Comparison of ENCODE assay signal across 12 mouse cellular contexts in genomic region chr9:62817828-62818614, GRCm38 (mm10). TPM values are rescaled to one million over a fixed set of nuclear protein-coding genes. Genes with fewer than 3 reads are reported as not detected.
DNase-seq lines count a peak whose midpoint lies in the region; ATAC-seq and TF ChIP-seq lines count a peak whose summit lies in the region.
"Had no signal": no experiment of that assay in that cellular context is flagged by ENCODE, and none has a peak within 500 bp of the region (broad histone marks: within the 10 kb centered on the region; RNA-seq: fewer than 3 reads in every experiment).

No protein-coding gene starts in this region.

- H3K27me3 ChIP-seq in embryonic facial prominence, embryonic 13.5 days, result no peaks in the 10 kb centered on the region; the same call in 1 of the 2 replicates
- H3K27me3 ChIP-seq in embryonic facial prominence, embryonic 10.5 days (replicated peaks; ENCODE audit: low read depth, poor library complexity, severe bottlenecking), result no peaks in the 10 kb centered on the region
- H3K27me3 ChIP-seq in liver, postnatal 0 days (ENCODE audit: insufficient read depth, low read length), result no peaks in the 10 kb centered on the region
- H3K27me3 ChIP-seq in liver, embryonic 12.5 days (replicated peaks), result no peaks in the 10 kb centered on the region
- H3K27me3 ChIP-seq in heart, postnatal 0 days (ENCODE audit: control insufficient read depth, insufficient read depth, low read length), result no peaks in the 10 kb centered on the region
- no peaks in the 10 kb centered on the region for H3K27me3 ChIP-seq in stomach, embryonic 15.5 days (replicated peaks)

- peak overlapping the region; percentile 78 for H3K27ac ChIP-seq in embryonic facial prominence, embryonic 13.5 days
- no peak overlapping the region for H3K27ac ChIP-seq in embryonic facial prominence, embryonic 10.5 days (replicated peaks)
- H3K27ac ChIP-seq in liver, postnatal 0 days (ENCODE audit: low read depth), result no peak overlapping the region
- no peak overlapping the region for H3K27ac ChIP-seq in liver, embryonic 12.5 days
- peak overlapping the region; percentile 69 for H3K27ac ChIP-seq in heart, postnatal 0 days (ENCODE audit: low read depth)
- peak overlapping the region; percentile 63 for H3K27ac ChIP-seq in stomach, embryonic 15.5 days
- H3K27ac ChIP-seq: kidney, postnatal 0 days; liver, embryonic 14.5 days had no signal

- TF ChIP-seq CTCF in liver, postnatal 0 days (IDR thresholded peaks at IDR 0.05; ENCODE audit: low read depth), result no peak
- no peak for TF ChIP-seq CTCF in heart, postnatal 0 days (IDR thresholded peaks at IDR 0.05; ENCODE audit: low read depth)

- no peak for ATAC-seq in embryonic facial prominence, embryonic 13.5 days (ENCODE audit: insufficient number of reproducible peaks, insufficient read depth, low FRiP score, low TSS enrichment, low read depth)
- ATAC-seq in liver, postnatal 0 days, result peak; percentile 73
- no peak for ATAC-seq in liver, embryonic 12.5 days
- no peak for ATAC-seq in heart, postnatal 0 days (ENCODE audit: insufficient read depth, low read depth)
- peak; percentile 43; the same call in 1 of the 2 replicates for ATAC-seq in stomach, embryonic 15.5 days (ENCODE audit: insufficient read depth, low FRiP score, low read depth)
- ATAC-seq in erythroid progenitor cell, adult 5-6 weeks (replicated peaks; ENCODE audit: low FRiP score, poor library complexity, severe bottlenecking), result no peak

- DNase-seq in embryonic facial prominence, embryonic 10.5 days (ENCODE audit: low spot score), result no peak
- peak; percentile 63 for DNase-seq in liver, postnatal 0 days
- no peak for DNase-seq in heart, postnatal 0 days (ENCODE audit: low spot score)
- no peak for DNase-seq in spleen, adult 12 weeks (ENCODE audit: low spot score)
- DNase-seq: cerebellum, adult 9-11 months; gastrocnemius, postnatal 25 days had no signal

- H3K4me1 ChIP-seq in embryonic facial prominence, embryonic 13.5 days, result peaks cover 19% of the 10 kb centered on the region
- H3K4me1 ChIP-seq in embryonic facial prominence, embryonic 10.5 days, result 0 out of 2 replicates have a peak, but pooled peaks cover 6% of the 10 kb centered on the region
- peaks cover 12% of the 10 kb centered on the region for H3K4me1 ChIP-seq in liver, postnatal 0 days (ENCODE audit: insufficient read depth)
- peaks cover 17% of the 10 kb centered on the region for H3K4me1 ChIP-seq in liver, embryonic 12.5 days
- H3K4me1 ChIP-seq in heart, postnatal 0 days (ENCODE audit: control insufficient read depth, insufficient read depth), result peaks cover 18% of the 10 kb centered on the region
- no peaks in the 10 kb centered on the region; the same call in 1 of the 2 replicates for H3K4me1 ChIP-seq in stomach, embryonic 15.5 days

- H3K4me3 ChIP-seq in embryonic facial prominence, embryonic 13.5 days, result no peak overlapping the region
- no peak overlapping the region for H3K4me3 ChIP-seq in embryonic facial prominence, embryonic 10.5 days
- no peak overlapping the region for H3K4me3 ChIP-seq in liver, postnatal 0 days (ENCODE audit: low read depth, low read length)
- H3K4me3 ChIP-seq in liver, embryonic 12.5 days, result no peak overlapping the region
- H3K4me3 ChIP-seq in heart, postnatal 0 days (ENCODE audit: low read depth, low read length), result no peak overlapping the region
- H3K4me3 ChIP-seq in stomach, embryonic 15.5 days (replicated peaks), result no peak overlapping the region

- TF ChIP-seq EP300 in liver, postnatal 0 days (IDR thresholded peaks at IDR 0.05; ENCODE audit: low read depth), result no peak
- no peak for TF ChIP-seq EP300 in heart, postnatal 0 days (IDR thresholded peaks at IDR 0.05; ENCODE audit: low read depth)

- H3K9me3 ChIP-seq in embryonic facial prominence, embryonic 13.5 days, result no peaks in the 10 kb centered on the region
- H3K9me3 ChIP-seq in embryonic facial prominence, embryonic 10.5 days, result no peaks in the 10 kb centered on the region
- no peaks in the 10 kb centered on the region for H3K9me3 ChIP-seq in liver, postnatal 0 days (ENCODE audit: low read length)
- H3K9me3 ChIP-seq in liver, embryonic 12.5 days (replicated peaks), result no peaks in the 10 kb centered on the region
- no peaks in the 10 kb centered on the region for H3K9me3 ChIP-seq in heart, postnatal 0 days (replicated peaks; ENCODE audit: control insufficient read depth, low read length)
- H3K9me3 ChIP-seq in stomach, embryonic 15.5 days, result no peaks in the 10 kb centered on the region

- 76% methylated on average over 4 of the region's 4 CpGs for WGBS in embryonic facial prominence, embryonic 13.5 days
- WGBS in embryonic facial prominence, embryonic 10.5 days, result 82% methylated on average over 4 of the region's 4 CpGs
- WGBS in liver, postnatal 0 days (ENCODE audit: insufficient replicate concordance), result 59% methylated on average over 4 of the region's 4 CpGs
- 59% methylated on average over 4 of the region's 4 CpGs for WGBS in liver, embryonic 12.5 days (ENCODE audit: insufficient replicate concordance)
- 64% methylated on average over 4 of the region's 4 CpGs for WGBS in heart, postnatal 0 days
- 67% methylated on average over 4 of the region's 4 CpGs for whole genome bisulfite sequencing in stomach, embryonic 15.5 days

- no peaks in the 10 kb centered on the region for H3K36me3 ChIP-seq in embryonic facial prominence, embryonic 13.5 days
- H3K36me3 ChIP-seq in embryonic facial prominence, embryonic 10.5 days (replicated peaks), result no peaks in the 10 kb centered on the region
- H3K36me3 ChIP-seq in liver, postnatal 0 days (replicated peaks; ENCODE audit: insufficient read depth, low read length), result no peaks in the 10 kb centered on the region
- H3K36me3 ChIP-seq in liver, embryonic 12.5 days, result no peaks in the 10 kb centered on the region
- H3K36me3 ChIP-seq in heart, postnatal 0 days (replicated peaks; ENCODE audit: control insufficient read depth, insufficient read depth, low read length), result no peaks in the 10 kb centered on the region
- H3K36me3 ChIP-seq in stomach, embryonic 15.5 days, result no peaks in the 10 kb centered on the region

- H3K9ac ChIP-seq in embryonic facial prominence, embryonic 13.5 days, result no peak overlapping the region
- no peak overlapping the region for H3K9ac ChIP-seq in liver, postnatal 0 days (replicated peaks)
- no peak overlapping the region for H3K9ac ChIP-seq in liver, embryonic 12.5 days
- H3K9ac ChIP-seq in heart, postnatal 0 days (replicated peaks; ENCODE audit: low read depth, low read length), result no peak overlapping the region
- no peak overlapping the region for H3K9ac ChIP-seq in stomach, embryonic 15.5 days
- H3K9ac ChIP-seq: liver, embryonic 14.5 days had no signal

- H3K4me2 ChIP-seq in embryonic facial prominence, embryonic 13.5 days, result no peak overlapping the region
- no peak overlapping the region for H3K4me2 ChIP-seq in liver, postnatal 0 days (ENCODE audit: low read depth, low read length)
- no peak overlapping the region for H3K4me2 ChIP-seq in liver, embryonic 12.5 days
- no peak overlapping the region for H3K4me2 ChIP-seq in heart, postnatal 0 days (ENCODE audit: low read depth, low read length)
- no peak overlapping the region for H3K4me2 ChIP-seq in stomach, embryonic 15.5 days

RNA-seq across cellular contexts. Expression of gene Fem1b, which starts 6.3 kb away (rescaled TPM):
- polyA plus RNA-seq in embryonic facial prominence, embryonic 13.5 days (2015; fragmentation: Nextera tagmentation; extraction: Ambion mirVana), result 19.8 and 20.2 TPM in 2 replicates
- 30.2 and 30.3 TPM in 2 replicates for polyA plus RNA-seq in embryonic facial prominence, embryonic 10.5 days (2016; fragmentation: Nextera tagmentation; extraction: Ambion mirVana)
- 3.7 and 3.8 TPM in 2 replicates for polyA plus RNA-seq in liver, postnatal 0 days (2015; fragmentation: Nextera tagmentation; extraction: Ambion mirVana)
- 19.5 and 20.3 TPM in 2 replicates for polyA plus RNA-seq in liver, embryonic 12.5 days (2016; fragmentation: Nextera tagmentation; extraction: Ambion mirVana)
- total RNA-seq in heart, postnatal 0 days (2014; rRNA removed; ENCODE audit: low replicate concordance), result 28.9 and 39.4 TPM in 2 replicates
- polyA plus RNA-seq in heart, postnatal 0 days (2015; fragmentation: Nextera tagmentation; extraction: Ambion mirVana), result 5.8 and 6.8 TPM in 2 replicates
- polyA plus RNA-seq in stomach, embryonic 15.5 days (2015; fragmentation: Nextera tagmentation; extraction: Ambion mirVana), result 17.1 and 18.7 TPM in 2 replicates
- 9.7 and 24.7 TPM in 2 replicates for total RNA-seq in erythroid progenitor cell, adult 5-6 weeks (2015; ENCODE audit: low replicate concordance)
- total RNA-seq in erythroid progenitor cell, adult 5-6 weeks (2017; ENCODE audit: low replicate concordance), result 24.1 and 25.0 TPM in 2 replicates

RNA-seq across cellular contexts. Expression of gene Cln6, which starts 20.6 kb away (rescaled TPM):
- polyA plus RNA-seq in embryonic facial prominence, embryonic 13.5 days (2015; fragmentation: Nextera tagmentation; extraction: Ambion mirVana), result 15.8 and 21.2 TPM in 2 replicates
- polyA plus RNA-seq in embryonic facial prominence, embryonic 10.5 days (2016; fragmentation: Nextera tagmentation; extraction: Ambion mirVana), result 11.2 and 12.1 TPM in 2 replicates
- 9.9 and 10.6 TPM in 2 replicates for polyA plus RNA-seq in liver, postnatal 0 days (2015; fragmentation: Nextera tagmentation; extraction: Ambion mirVana)
- polyA plus RNA-seq in liver, embryonic 12.5 days (2016; fragmentation: Nextera tagmentation; extraction: Ambion mirVana), result 15.2 and 18.5 TPM in 2 replicates
- 38.3 and 43.0 TPM in 2 replicates for total RNA-seq in heart, postnatal 0 days (2014; rRNA removed; ENCODE audit: low replicate concordance)
- polyA plus RNA-seq in heart, postnatal 0 days (2015; fragmentation: Nextera tagmentation; extraction: Ambion mirVana), result 12.3 and 12.6 TPM in 2 replicates
- polyA plus RNA-seq in stomach, embryonic 15.5 days (2015; fragmentation: Nextera tagmentation; extraction: Ambion mirVana), result 22.3 and 24.3 TPM in 2 replicates
- total RNA-seq in erythroid progenitor cell, adult 5-6 weeks (2015; ENCODE audit: low replicate concordance), result 18.9 and 29.6 TPM in 2 replicates
- total RNA-seq in erythroid progenitor cell, adult 5-6 weeks (2017; ENCODE audit: low replicate concordance), result 5.3 and 7.2 TPM in 2 replicates

RNA-seq across cellular contexts. Expression of gene Calml4, which starts 39.9 kb away (rescaled TPM):
- 5.9 and 9.8 TPM in 2 replicates for polyA plus RNA-seq in embryonic facial prominence, embryonic 13.5 days (2015; fragmentation: Nextera tagmentation; extraction: Ambion mirVana)
- polyA plus RNA-seq in embryonic facial prominence, embryonic 10.5 days (2016; fragmentation: Nextera tagmentation; extraction: Ambion mirVana), result 0.36 and 0.67 TPM in 2 replicates
- polyA plus RNA-seq in liver, postnatal 0 days (2015; fragmentation: Nextera tagmentation; extraction: Ambion mirVana), result 16.4 and 17.5 TPM in 2 replicates
- polyA plus RNA-seq in liver, embryonic 12.5 days (2016; fragmentation: Nextera tagmentation; extraction: Ambion mirVana), result 1.2 and 2.7 TPM in 2 replicates
- total RNA-seq in heart, postnatal 0 days (2014; rRNA removed; ENCODE audit: low replicate concordance), result not detected in 2 replicates
- polyA plus RNA-seq in heart, postnatal 0 days (2015; fragmentation: Nextera tagmentation; extraction: Ambion mirVana), result 1.8 and 2.5 TPM in 2 replicates
- polyA plus RNA-seq in stomach, embryonic 15.5 days (2015; fragmentation: Nextera tagmentation; extraction: Ambion mirVana), result 55.5 and 58.4 TPM in 2 replicates
- total RNA-seq in erythroid progenitor cell, adult 5-6 weeks (2015; ENCODE audit: low replicate concordance), result not detected in 2 replicates
- total RNA-seq in erythroid progenitor cell, adult 5-6 weeks (2017; ENCODE audit: low replicate concordance), result not detected in 2 replicates

Comparison
In these comparisons a context has a peak if more than half of its experiments do, and no peak if none do; other contexts are left out.
1. ATAC-seq: peak in liver, postnatal 0 days (single experiment) and stomach, embryonic 15.5 days (single experiment); none in embryonic facial prominence, embryonic 13.5 days (single experiment), liver, embryonic 12.5 days (single experiment), heart, postnatal 0 days (single experiment) and erythroid progenitor cell, adult 5-6 weeks (single experiment).
2. H3K27ac ChIP-seq: peak in embryonic facial prominence, embryonic 13.5 days (single experiment), heart, postnatal 0 days (single experiment) and stomach, embryonic 15.5 days (single experiment); none in embryonic facial prominence, embryonic 10.5 days (single experiment), liver, postnatal 0 days (single experiment) and liver, embryonic 12.5 days (single experiment).